Mouse (Mus musculus) kidney, postnatal 14 days (tissue): ENCODE measurements around the gene 1110059E24Rik.
"Not testable (repeated sequence)": the region's sequence is repeated elsewhere in the genome, so short reads cannot be mapped to it uniquely, and the experiment has no call there.

Experiments used
- DNase-seq: peaks from one replicate; pipeline ENCODE4 v3.0.0; 2022; ENCODE audit warnings: mixed read lengths

1110059E24Rik gene

DNA sequence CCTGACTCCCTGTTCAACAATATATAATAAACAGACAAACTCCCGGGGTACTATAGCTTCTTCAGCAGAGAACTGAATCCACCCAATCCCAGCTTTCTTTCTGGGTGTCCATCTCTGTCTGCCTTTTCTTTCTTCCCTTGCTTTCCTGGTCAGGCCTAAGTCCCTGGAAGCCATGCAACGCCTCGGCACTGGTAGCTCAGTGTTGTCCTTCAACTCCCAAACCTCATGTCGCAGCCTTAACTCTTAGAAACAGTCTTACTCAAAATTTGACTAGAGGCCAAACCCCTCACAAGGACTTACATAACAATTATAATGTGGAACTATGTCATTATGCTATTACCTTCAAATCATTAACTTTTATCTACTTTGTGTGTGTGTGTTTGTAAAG, 28.6 kb downstream of the 1110059E24Rik start:
- no peak for DNase-seq

DNA sequence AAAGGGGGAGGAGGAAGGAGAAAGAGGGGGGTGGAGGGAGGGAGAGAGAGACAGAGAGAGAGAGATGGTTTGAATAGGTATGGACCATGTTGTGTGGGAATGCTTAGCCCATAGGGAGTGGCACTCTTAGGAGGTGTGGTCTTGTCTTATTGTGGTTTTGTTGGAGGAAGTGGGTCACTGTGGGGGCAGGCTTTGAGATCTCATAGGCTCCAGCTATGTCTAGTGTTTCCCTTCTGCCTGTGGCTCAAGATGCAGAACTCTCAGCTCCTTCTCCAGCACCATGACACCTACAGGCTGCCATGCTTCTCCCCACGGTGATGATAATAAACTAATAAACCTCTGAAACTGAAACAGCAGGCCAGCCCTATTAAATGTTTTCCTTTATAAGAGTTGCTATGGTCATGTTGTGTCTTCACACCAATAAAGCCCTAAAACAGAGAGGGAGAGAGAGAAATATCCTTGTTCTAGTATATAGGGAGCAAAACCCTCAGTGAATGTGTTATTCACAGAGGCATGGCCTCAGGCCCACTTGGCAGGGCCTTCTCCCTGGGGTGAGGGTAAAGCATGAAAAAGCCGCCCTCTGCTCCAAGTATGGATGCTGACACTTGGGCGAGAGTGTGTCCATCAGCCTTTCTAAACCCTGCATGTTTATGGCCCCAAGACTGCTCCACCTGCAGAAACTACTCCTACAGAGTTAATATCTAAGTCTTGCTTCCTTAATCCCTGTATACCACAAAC, 29.2 kb downstream of the 1110059E24Rik start:
- DNase-seq = no peak

DNA sequence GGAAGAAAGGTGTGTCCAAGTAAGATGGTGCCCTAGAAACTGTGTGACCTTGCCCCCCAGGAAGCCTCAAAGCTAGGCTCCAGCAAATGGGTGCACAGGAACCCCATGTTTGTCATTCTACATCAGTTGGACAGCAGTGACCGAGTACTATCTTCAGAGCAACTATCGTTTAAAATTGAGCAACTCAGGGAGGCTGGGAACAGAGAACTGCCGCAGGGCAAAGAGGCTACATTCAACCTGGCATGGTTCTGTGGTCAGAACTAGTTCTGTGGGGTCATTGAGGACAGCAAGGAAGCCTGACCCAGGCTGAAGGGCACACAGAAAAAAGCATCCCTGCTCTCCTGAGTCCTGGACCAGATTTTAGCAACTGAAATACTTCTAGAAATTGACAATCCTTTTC, 37.0 kb downstream of the 1110059E24Rik start:
- no peak for DNase-seq

DNA sequence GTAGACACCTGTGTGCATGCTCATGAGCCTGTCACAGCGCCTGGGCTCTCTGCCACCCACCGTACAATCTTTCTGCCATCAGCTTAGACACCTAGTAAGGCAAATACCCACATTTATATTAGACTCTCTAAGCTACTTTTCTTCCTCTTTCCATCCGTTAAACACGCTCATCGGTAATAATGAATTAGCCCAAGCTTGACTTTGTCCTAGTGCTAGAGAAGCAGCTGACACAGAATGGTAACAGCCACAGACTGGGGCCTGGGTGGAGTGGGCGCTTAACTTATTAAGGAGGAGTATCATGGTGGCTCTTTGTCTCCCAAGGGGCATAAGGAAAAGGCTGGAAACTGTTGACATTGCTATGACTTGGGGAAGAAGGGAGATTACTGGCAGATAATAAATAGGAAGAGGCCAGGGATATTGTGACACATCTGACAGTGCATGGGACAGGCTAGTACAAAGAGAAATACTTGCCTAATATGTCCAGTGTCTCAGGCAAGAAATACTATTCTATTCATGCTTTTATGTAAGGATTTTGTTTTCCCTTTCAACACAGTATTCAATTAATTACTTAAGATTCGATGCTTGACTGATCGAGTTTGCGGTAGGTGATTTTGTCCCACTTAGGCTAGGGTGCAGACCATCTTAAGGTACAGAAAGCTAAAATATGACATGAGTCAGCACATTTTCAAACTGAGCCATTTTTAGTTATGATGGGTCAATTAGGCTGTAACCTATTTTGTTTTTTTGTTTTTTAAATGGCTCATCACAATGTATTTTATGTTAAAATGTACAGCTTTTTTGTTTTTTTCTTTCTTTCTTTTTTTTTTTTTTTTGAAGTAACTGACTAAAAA, 40.8 kb downstream of the 1110059E24Rik start:
- no peak for DNase-seq

DNA sequence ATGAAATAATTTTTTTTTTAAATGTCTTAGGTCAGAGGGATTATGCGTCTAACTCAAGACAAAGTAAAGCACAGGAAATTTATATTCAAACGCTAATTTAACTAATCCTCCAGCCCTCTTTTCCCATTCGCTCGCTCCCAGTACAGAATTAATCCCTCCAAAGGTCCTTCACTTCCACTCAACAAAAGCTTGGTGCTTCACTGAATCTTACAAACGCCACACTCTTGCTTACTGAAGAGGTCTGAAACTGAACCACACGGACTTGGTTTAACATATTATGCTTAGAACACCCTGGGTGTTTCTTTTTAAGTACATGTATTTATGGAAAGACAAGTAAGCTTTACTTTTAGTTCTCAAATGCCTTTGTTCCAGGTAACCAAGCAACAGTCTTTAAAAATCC, 41.5 kb downstream of the 1110059E24Rik start:
- DNase-seq = no peak

DNA sequence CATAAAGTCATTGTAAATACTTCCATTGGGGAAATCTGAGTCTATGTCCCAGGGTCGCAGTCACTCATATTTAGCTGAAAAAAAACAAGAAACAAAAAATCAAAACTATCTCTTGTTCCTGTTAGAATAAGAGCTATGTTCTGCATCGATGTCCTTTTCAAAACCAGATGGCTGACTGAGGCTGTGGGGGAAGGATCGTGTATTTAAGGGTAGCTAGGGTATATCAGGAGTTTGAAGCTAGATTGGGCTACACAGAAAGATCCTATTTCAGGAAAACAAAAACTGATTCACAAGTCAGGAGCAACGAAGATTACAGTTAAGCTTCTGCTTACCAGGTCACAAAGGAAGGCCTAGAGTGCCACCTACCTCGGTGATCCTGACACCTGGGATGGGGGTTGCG, 42.5 kb downstream of the 1110059E24Rik start:
- DNase-seq = no peak

DNA sequence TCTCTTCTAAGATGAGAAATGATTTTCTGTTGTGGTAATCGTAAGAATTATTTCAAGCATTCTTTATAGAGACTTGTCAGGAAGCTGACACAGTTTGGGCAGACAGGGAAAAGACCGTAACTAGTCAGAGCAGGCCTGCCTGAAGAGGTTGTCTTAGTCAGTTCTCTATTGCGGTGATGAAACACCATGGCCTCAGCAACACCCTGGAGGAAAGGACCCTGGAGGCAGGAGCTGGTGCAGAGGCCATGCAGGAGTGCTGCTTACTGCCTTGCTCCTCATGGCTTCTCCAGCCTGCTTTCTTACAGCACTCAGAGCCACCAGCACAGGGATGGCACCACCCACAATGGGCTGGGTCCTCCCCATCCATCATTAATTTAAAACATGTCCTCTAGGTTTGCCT, 47.5 kb downstream of the 1110059E24Rik start:
- no peak for DNase-seq

DNA sequence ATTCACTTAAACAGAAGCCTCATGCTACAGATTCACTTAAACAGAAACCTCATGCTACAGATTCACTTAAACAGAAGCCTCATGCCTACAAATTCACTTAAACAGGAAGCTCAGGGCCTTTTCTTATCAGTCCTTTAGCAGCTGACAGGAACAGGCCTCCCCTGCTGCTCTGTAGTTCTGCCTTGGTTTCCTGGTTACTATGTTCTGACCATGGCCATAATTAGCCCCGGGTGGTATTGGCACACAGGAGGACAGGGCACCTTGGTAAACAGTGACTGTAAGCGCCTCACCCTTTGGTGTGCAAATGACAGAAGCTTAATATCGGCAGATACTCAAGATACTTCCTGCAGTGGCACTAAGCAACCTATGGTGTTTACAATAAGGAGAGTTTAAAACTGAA, 48.9 kb downstream of the 1110059E24Rik start:
- no peak for DNase-seq

DNA sequence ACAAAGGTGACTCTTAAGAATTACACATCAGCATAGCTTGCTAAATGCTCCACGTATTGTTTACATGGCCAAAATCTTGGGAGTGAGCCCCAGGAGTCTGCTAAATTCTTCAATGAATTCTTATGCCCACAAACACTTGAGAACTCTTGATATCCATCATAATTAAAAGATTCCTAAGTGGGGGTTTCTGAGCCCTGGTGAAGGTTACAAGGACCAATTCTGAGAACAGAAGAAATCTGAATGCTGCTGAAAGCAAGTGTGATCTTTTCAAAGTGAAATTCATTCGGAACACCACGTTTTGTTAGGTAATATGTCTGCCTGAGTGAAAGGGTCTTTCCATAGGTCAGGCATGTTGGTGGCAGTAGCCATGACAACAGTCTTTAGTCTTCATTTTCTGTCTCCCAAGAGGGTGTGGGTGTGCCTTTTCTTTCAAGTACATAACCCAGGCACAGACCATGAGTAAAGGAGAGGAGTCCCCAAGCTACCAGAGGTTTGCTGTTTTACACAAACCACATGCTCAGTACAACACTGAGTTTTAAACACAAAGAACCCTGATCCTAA, 51.2 kb downstream of the 1110059E24Rik start:
- no peak for DNase-seq

DNA sequence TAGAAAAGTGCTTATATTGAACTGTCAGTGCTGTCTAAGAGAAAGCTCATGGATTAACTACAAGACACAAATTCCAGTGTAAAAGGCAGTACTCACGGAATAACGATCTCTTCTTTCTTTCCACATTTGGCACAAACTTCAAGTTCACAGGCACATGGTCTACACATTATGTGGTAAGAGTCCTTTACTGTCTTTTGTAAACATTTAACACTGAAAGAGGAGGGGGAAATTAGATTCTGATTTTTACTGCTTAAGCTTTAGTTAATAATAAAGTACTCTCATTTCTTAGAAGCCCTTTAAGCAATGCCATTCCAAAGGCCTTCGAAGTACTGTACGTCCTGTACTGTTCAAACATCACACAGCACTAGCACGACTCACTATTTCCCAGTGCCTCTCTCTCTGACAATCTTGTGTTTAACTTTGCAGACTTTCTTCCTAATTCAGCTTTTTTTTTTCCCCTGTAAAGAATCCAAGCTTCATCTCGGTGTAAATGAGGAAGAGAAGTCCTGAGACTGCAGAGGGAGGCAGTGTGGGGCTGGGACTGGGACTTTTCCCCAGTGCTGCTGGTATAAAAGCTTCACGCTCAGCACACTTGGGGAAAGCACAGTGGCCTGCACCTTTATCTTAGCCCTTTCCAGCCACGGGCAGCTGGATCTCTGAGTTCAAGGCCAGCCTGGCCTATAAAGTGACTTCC, 54.0 kb downstream of the 1110059E24Rik start:
- DNase-seq = peak; percentile 23

DNA sequence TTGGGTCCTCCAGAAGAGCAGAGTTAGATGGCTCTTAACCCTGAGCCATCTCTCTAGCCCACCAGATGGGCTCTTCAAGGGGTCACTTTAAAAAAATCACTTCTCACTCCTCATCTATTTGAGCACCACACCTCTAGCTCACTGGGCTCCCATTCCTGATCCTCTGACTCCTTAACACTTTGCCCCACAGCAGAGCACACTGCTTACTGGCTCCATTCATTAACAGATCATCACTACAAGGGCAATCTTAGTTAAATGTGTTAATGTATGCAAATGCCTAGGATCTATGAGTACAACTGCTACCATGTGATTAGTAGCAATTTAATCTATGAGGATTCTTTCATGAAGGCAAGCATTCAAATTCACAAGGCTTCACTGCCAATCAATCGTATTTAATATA, 58.1 kb downstream of the 1110059E24Rik start:
- no peak for DNase-seq

DNA sequence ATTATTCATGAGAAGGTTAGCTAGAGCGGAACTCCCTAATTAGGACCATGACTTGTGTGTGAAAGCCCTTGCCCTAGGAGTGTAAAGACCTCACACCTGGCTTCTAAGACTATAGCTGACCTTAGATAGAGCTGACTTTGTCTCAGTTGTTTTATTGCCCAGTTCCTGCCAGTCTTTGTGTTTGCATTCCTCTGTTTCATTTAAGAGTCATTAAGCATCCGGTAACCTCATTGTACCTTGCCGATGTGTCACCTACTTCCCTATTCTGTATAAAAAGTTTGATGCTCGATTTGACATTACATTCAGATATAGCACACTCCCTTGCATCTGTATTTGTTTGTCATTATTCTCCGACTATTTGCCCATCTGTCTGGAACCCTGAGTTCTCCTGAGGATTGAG, 60.6 kb downstream of the 1110059E24Rik start:
- DNase-seq = not testable (repeated sequence)

DNA sequence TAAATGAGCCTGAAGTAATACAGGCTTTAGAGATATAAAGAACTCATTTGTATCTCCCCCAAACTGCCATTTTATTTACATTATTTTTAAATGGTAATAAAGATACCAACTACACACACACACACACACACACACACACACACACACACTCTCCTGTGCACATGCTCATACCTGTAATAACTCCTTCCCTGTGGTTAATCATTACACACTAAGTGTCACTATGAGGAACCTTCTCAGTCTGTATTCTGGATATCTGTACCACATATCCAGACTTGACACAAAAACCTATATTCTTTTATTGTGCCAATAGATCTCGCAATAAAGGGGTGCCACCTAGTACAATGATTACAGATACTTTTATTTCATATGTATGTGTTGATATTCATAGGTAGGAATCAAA, 62.9 kb downstream of the 1110059E24Rik start:
- DNase-seq = no peak

DNA sequence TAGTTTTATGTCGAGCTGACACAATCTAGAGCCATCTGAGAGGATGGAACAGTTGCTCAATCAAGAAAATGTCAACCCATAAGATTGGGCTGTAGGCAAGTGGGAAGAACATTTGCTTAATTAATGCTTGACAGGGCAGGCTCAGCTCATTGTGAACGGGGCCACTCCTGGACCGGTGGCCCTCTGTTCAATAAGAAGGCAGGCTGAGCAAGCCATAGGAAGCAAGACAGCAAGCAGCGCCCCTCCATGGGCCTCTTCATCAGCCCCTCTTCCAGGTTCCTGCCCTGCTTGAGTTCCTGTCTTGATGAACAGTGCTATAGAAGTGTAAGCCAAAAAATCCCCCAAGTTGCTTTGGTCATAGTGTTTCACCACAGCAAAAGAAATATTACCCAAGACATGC, 65.2 kb downstream of the 1110059E24Rik start:
- no peak for DNase-seq

DNA sequence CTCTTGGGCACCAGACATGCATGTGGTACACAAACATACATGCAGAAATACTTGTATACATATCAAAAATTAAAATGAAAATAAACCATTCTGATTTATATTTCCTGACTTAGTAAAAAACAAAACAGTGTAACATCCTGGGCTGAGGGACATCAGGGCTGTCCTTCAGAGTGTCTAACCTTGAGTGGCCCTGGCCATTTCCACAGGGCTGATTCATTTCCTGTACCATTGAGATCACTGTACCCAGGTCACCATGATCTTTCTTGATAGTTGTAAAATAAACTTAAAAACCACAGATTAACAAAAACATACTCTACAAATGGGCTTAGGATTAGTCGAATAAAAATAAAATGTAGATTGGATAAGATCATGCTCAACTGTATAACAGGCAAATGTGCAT, 66.2 kb downstream of the 1110059E24Rik start:
- DNase-seq = peak; percentile 13

DNA sequence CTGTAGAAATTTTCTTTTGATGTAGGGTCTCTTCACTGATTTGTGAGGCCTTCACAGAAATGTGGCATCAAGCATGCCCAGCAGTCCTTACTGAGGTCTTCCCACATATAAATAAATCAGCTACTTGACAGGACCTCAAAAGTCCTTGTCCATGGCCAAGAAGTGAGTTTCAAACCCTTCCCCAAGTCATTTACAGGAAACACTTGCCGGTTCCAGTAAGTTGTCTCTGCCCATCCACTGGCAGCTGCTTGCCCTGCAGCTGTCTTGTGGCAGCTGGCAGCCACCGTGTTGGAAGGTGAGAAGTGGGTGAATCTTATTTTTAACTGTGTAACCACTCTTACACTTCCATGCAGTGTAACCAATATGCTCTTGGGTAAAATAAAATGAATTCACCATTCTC, 66.9 kb downstream of the 1110059E24Rik start:
- no peak for DNase-seq

DNA sequence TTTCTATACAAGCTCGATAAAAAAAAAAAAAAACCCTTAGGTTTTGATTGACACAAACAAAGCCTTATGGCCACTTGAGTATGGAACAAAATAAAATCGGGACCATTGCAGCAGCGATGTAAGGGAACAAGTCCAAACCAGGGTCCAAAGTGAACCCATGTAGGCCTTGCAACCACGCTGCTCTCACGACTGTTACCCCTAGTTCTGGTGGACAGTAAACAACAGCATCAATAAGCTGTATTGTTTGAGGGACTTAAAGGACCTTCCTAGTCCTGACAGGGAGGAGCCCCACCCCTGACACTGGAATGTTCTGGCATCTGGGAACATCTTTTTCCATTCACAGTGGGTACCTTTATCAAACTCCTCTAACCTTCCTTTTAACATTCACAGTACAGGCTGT, 68.8 kb downstream of the 1110059E24Rik start:
- DNase-seq = no peak

DNA sequence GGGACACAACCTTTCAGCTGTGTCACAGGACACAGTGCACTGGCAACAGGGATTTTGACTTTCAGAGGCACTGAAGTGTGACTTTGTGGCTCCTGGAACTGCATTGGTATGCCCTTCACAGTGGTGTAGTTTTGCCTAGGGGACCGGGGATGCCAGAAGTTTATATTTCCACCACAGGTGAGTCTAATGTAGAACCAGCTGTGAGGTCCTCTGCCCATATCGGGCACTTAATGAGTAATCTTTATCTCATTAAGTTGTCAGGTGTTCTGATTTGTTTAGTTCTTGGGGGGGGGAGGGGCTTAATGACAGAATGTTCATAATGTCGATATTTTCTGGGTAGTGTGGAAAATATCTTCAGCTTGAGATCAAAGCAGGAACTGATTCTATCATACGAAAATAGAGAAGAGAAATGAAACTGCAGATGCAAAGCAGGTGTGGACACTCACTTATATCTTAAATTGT, 69.2 kb downstream of the 1110059E24Rik start:
- DNase-seq = peak; percentile 27

DNA sequence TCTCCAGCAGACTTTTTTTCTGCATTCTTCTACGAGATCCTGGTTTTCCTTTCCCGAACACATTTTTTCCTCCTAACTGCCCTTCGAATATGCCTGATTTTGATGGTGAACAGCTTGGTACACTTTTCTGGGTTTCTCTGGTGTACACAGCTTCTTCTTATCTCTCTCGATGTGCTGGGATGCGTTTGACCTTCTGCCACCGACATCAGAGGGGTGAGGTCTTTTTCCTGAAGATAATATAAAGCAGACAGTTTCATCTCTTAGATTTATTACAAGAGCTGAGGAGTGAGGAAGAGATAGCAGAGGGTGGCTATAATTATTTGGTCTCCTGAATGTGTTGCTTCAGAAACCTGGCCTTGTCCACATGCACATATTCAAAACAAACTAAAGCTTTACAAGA, 71.4 kb downstream of the 1110059E24Rik start:
- DNase-seq = no peak

DNA sequence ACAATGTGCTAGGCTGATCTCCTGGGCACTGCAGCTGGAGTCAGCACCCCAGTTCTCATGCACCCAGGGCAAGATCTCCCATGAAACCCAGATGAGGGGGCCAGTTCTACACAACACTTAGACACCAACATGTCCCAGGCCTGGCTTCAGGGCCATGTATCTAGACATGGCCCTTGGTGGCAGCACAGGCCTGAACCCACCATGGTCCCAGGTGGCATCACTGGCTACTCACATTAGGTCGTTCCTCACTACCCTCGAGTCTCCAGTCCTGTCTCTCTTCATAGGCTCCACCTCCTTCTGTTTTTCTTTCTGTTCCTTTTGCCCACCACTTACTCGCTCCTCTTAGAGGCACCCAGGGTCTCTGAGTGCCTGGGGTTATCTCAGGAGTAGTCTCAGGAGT, 72.9 kb downstream of the 1110059E24Rik start:
- DNase-seq = no peak

DNA sequence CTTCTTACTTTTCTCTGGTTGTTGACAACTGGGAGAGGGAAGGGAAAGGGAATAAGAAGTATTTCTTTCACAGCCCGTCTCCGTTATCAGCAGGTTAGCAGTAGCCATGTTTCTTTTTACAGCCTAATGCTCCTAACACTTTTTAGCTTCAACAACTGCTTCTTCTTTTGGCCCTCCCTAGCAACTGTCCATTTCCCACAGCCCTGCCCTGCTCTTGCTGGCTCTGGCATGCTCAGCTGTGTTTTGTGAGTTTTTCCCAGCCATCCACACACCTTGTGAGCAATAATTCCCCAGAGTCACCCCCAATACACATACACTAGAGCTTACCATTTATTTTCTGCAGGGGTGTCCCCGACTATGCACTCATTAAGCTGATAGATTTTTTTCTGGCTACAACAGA, 75.3 kb downstream of the 1110059E24Rik start:
- no peak for DNase-seq

DNA sequence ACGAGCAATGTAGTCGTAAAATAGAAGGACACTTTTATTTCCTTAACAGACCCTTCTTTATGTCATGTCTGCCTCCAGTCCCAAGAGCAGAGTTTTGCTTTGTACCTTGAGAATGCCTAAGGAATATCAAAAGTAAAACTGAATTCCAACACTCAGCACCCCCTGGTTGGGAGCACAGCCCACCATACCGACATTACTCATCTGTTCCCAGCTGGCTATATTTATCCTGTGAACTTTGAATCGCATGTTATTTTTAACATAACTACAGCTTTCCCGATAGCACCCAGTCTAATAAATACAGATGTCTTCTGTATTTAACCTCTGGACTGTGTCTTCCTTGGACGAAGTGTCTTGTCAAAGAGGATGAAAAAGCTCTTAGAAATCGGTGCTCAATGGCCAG, 80.8 kb downstream of the 1110059E24Rik start:
- DNase-seq = no peak
